Mouse (Mus musculus) MEL (cell line): Measurements from ENCODE around the gene Slc2a9. TPM values are rescaled to one million over a fixed set of nuclear protein-coding genes. Genes with fewer than 3 reads are reported as not detected.
A peak's percentile ranks its signal among the peaks of the same experiment; 100 is the strongest.

Experiments
- DNase-seq: peaks from one replicate; pipeline ENCODE4 v3.0.0; 2011; ENCODE audit warnings: low read depth, low spot score
- H3K27ac ChIP-seq: 2 replicates; pipeline ENCODE4 v1.5.1; 2012; ENCODE audit warnings: low read depth, mild to moderate bottlenecking, control low read depth, low read length, moderate library complexity; ENCODE audit not compliant: control insufficient read depth
- H3K27me3 ChIP-seq, 2 experiments: fragments of 150-350 bp in 1 of 2; sonication (generic) in 1 of 2; 2 replicates each; pipeline ENCODE4 v1.6.1; 2012; ENCODE audit warnings: low read length in 2 of 2, mild to moderate bottlenecking in 2 of 2, improper control_type of control experiment in 1 of 2, moderate library complexity in 1 of 2; ENCODE audit not compliant: insufficient read depth in 2 of 2, control insufficient read depth in 1 of 2
- H3K36me3 ChIP-seq, 2 experiments: 2 replicates each; pipeline ENCODE4 v1.6.1; 2012 to 2014; ENCODE audit warnings: low read length in 2 of 2, improper control_type of control experiment in 1 of 2, inconsistent platforms in 1 of 2, mild to moderate bottlenecking in 1 of 2; ENCODE audit not compliant: insufficient read depth in 2 of 2, control insufficient read depth in 1 of 2
- H3K4me1 ChIP-seq, 2 experiments: fragments of 150-350 bp in 1 of 2; sonication (generic) in 1 of 2; 2 replicates each; pipeline ENCODE4 v1.6.1; 2012; ENCODE audit warnings: low read length in 2 of 2, improper control_type of control experiment in 1 of 2, mild to moderate bottlenecking in 1 of 2; ENCODE audit not compliant: insufficient read depth in 2 of 2, control insufficient read depth in 1 of 2
- H3K4me3 ChIP-seq, 2 experiments: fragments of 150-350 bp in 1 of 2; sonication (generic) in 1 of 2; 2 replicates each; pipeline ENCODE4 v1.5.1; 2012; ENCODE audit warnings: low read depth in 2 of 2, low read length in 2 of 2, mild to moderate bottlenecking in 2 of 2, moderate library complexity in 2 of 2, control low read depth in 1 of 2, improper control_type of control experiment in 1 of 2; ENCODE audit not compliant: control insufficient read depth in 1 of 2, insufficient read depth in 1 of 2
- H3K79me2 ChIP-seq: 2 replicates; pipeline ENCODE4 v1.6.1; 2012; ENCODE audit warnings: mild to moderate bottlenecking, low read length, moderate library complexity; ENCODE audit not compliant: control insufficient read depth, poor library complexity, insufficient read depth
- H3K9ac ChIP-seq: 2 replicates; pipeline ENCODE4 v1.6.1; 2012; ENCODE audit warnings: low read depth, mild to moderate bottlenecking, control low read depth, low read length, moderate library complexity; ENCODE audit not compliant: control insufficient read depth, poor library complexity, severe bottlenecking
- H3K9me3 ChIP-seq: fragments of 150-350 bp; sonication (generic); replicated peaks from 2 replicates; pipeline ENCODE4 v1.6.1; 2012; ENCODE audit warnings: mild to moderate bottlenecking, low read length, improper control_type of control experiment, moderate library complexity; ENCODE audit not compliant: insufficient read depth
- CTCF ChIP-seq, 3 experiments: IDR thresholded peaks in 2 of 3; conservative IDR thresholded peaks in 1 of 3; 2 replicates each; pipeline ENCODE4 v1.5.1; 2011 to 2012; ENCODE audit warnings: low read length in 3 of 3, low read depth in 2 of 3, mild to moderate bottlenecking in 2 of 3, improper control_type of control experiment in 1 of 3, inconsistent platforms in 1 of 3, mixed read lengths in 1 of 3, moderate library complexity in 1 of 3; ENCODE audit not compliant: control insufficient read depth in 1 of 3, insufficient read depth in 1 of 3, poor library complexity in 1 of 3, severe bottlenecking in 1 of 3
- E2F4 ChIP-seq: IDR thresholded peaks from 2 replicates; pipeline ENCODE4 v1.6.1; 2011; ENCODE audit warnings: low read depth, low read length, improper control_type of control experiment, borderline replicate concordance
- GATA1 ChIP-seq: IDR thresholded peaks from 2 replicates; pipeline ENCODE4 v1.6.1; 2011; ENCODE audit warnings: low read depth, low read length, improper control_type of control experiment
- MAFK ChIP-seq: IDR thresholded peaks from 2 replicates; pipeline ENCODE4 v1.6.1; 2011; ENCODE audit warnings: low read depth, mild to moderate bottlenecking, low read length, improper control_type of control experiment, borderline replicate concordance
- RAD21 ChIP-seq: IDR thresholded peaks from 2 replicates; pipeline ENCODE4 v1.6.1; 2011; ENCODE audit warnings: mild to moderate bottlenecking, low read depth, low read length, improper control_type of control experiment
- RCOR1 ChIP-seq: IDR thresholded peaks from 2 replicates; pipeline ENCODE4 v1.6.1; 2012; ENCODE audit warnings: low read depth, mild to moderate bottlenecking, inconsistent platforms, low read length, improper control_type of control experiment
- SMC3 ChIP-seq: IDR thresholded peaks from 2 replicates; pipeline ENCODE4 v1.6.1; 2011; ENCODE audit warnings: low read depth, low read length, improper control_type of control experiment
- TBP ChIP-seq: IDR thresholded peaks from 2 replicates; pipeline ENCODE4 v1.8.0; 2011; ENCODE audit warnings: low read depth, low read length, improper control_type of control experiment
- UBTF ChIP-seq: IDR thresholded peaks from 2 replicates; pipeline ENCODE4 v1.6.1; 2012; ENCODE audit warnings: low read depth, mild to moderate bottlenecking, inconsistent platforms, low read length, improper control_type of control experiment, moderate library complexity, borderline replicate concordance; ENCODE audit not compliant: insufficient read depth
- ZC3H11A ChIP-seq: IDR thresholded peaks from 2 replicates; pipeline ENCODE4 v1.6.1; 2012; ENCODE audit warnings: low read depth, mild to moderate bottlenecking, inconsistent platforms, low read length, improper control_type of control experiment
- ZKSCAN1 ChIP-seq: IDR thresholded peaks from 2 replicates; pipeline ENCODE4 v1.6.1; 2012; ENCODE audit warnings: low read depth, mild to moderate bottlenecking, inconsistent platforms, low read length, improper control_type of control experiment, moderate library complexity
- polyA plus RNA-seq, 2 experiments: library from polyadenylated mRNA; stranded (reverse) in 1 of 2; unstranded in 1 of 2; fragments of >175 nt in 1 of 2; fragments of >200 nt in 1 of 2; gene quantifications; 2 replicates each; pipeline versions ENCODE4 v1.2.1 to v1.2.4; 2012; ENCODE audit warnings: low replicate concordance in 2 of 2, low read depth in 1 of 2; ENCODE audit not compliant: insufficient read length in 2 of 2, insufficient read depth in 1 of 2, missing spikeins in 1 of 2
- total RNA-seq: library from RNA; depleted of rRNA; stranded (reverse); fragments of 300-350 nt; gene quantifications from 2 replicates; pipeline ENCODE4 v1.2.3, GENCODE M21; 2012

Slc2a9 gene
- total and polyA plus RNA-seq, 3 experiments = 1.1 to 4.2 TPM; not detected in 1

DNA sequence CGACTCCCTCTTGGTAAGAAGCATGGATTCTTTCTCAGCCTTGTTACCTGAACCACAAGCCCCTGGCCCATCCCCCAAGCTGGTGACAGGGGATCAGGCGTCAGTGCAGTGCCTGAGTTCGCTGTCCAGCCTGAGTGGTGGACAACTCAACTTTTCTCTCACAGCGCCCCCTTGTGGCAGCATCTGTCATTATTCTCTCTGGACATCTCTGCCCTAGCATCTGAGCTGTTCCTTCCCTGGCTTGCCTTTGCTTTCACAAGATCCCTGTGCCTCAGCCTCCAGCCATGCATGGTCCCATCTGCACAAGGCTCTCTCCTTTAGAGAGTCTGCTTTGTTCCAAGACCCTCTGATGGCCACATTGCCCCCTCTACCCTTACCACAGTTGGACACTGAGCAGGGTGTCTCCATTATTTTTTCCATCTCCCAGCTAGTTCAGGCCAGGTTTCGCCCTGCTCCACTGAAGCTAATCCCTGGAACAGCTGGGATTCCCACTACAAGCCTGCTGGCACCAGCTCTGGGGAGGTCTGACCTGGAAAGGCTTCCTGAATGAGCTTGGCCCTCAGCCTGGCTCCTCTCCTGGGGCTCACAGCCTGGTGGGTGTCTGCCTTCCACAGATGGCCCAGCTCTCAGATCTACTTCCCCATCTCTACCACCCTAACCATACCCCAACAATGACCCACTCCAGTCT, 32.9 kb downstream of the Slc2a9 start:
- DNase-seq = peak; percentile 30
- Histone ChIP-seq H3K4me3 (no peak overlapping the region), H3K79me2 (no peaks in the 10 kb centered on the region), H3K4me1 (no peaks in the 10 kb centered on the region), H3K9ac (no peak overlapping the region), H3K27ac (no peak overlapping the region), H3K9me3 (no peaks in the 10 kb centered on the region), H3K27me3 (no peaks in the 10 kb centered on the region), H3K36me3 (no peaks in the 10 kb centered on the region)
- TF ChIP-seq RAD21 (peak; percentile 14; the same call in 1 of the 2 replicates), CTCF (IDR thresholded peaks at IDR 0.05 in 2 of 3, conservative IDR thresholded peaks at IDR 0.05 in 1 of 3; ENCODE audit: control insufficient read depth in 1 of 3, insufficient read depth in 1 of 3, low read depth in 2 of 3, low read length in 3 of 3, poor library complexity in 1 of 3, severe bottlenecking in 1 of 3) (peak; percentile 62 to 78 (median 70)), SMC3 (peak; percentile 43), GATA1 (no peak)

DNA sequence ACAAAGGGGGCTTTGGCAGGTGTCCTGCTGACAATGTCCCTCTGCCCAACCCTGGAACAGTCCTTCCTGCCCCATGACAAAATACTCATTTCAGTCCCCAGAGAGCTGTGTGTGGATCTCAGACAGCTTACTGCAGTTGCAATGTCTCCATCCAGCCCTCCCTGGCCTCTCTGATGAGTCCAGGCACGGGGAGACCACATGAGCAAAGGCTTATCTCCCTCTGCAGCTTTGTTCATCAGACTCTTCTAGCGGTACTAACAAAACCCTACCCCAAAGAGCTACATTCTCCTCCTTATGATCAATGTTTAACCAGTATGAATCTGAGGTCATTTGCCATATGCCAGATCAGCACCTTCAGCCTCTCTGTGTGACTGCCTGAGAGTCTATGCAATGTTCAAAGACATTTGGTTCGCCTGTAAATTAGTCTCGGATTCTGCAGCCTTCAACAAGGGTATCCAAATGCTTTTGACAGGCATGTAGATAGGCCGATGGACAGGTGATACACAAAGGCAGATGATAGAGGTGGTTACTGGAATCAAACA, 36.3 kb downstream of the Slc2a9 start:
- no peaks in the 10 kb centered on the region for H3K4me1 ChIP-seq
- no peak overlapping the region for H3K9ac ChIP-seq
- H3K9me3 ChIP-seq = no peaks in the 10 kb centered on the region
- TF ChIP-seq MAFK (no peak), ZKSCAN1 (no peak), GATA1 (no peak)
- H3K4me3 ChIP-seq = no peak overlapping the region
- H3K27ac ChIP-seq = no peak overlapping the region
- no peaks in the 10 kb centered on the region for H3K27me3 ChIP-seq
- no peaks in the 10 kb centered on the region for H3K79me2 ChIP-seq
- no peaks in the 10 kb centered on the region for H3K36me3 ChIP-seq
- no peak for DNase-seq

DNA sequence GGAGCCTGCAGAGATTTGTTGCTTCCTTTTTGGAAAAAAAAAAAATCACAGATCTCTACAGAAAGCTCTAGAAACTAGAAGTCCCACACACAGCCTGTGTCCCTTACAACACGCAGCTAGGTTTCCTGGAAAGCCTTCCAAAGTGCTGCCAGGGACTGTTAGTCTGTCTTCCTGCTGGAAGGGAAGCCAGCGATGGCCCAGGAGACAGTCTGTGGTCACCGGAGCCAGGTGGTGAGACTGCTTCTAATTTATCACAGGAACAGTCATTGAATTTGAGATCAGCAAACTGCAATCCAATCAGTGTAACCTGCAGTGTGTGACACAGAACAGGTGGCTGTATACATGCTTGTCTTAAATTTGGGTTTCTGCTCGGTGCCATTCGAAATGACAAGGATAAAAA, 41.7 kb downstream of the Slc2a9 start:
- Histone ChIP-seq H3K79me2 (no peaks in the 10 kb centered on the region), H3K4me1 (no peaks in the 10 kb centered on the region), H3K36me3 (no peaks in the 10 kb centered on the region), H3K27me3 (no peaks in the 10 kb centered on the region), H3K9me3 (no peaks in the 10 kb centered on the region), H3K9ac (no peak overlapping the region), H3K27ac (no peak overlapping the region), H3K4me3 (no peak overlapping the region)
- DNase-seq = no peak
- TF ChIP-seq ZC3H11A = no peak
- no peak for TF ChIP-seq E2F4
- TF ChIP-seq ZKSCAN1 = no peak
- TF ChIP-seq UBTF = no peak
- TF ChIP-seq TBP = no peak
- TF ChIP-seq RCOR1 = no peak
